Mouse (Mus musculus) myocyte (in vitro differentiated cells): Measurements from ENCODE around the gene Tbc1d17. TPM values are rescaled to one million over a fixed set of nuclear protein-coding genes. Genes with fewer than 3 reads are reported as not detected.
A peak's percentile ranks its signal among the peaks of the same experiment; 100 is the strongest.

Source experiments
- H3K27me3 ChIP-seq: one replicate; pipeline ENCODE4 v1.6.1; 2011; ENCODE audit not compliant: control insufficient read depth, insufficient read depth, insufficient read length
- H3K36me3 ChIP-seq: one replicate; pipeline ENCODE4 v1.6.1; 2011; ENCODE audit not compliant: control insufficient read depth, insufficient read depth
- H3K4me2 ChIP-seq: one replicate; pipeline ENCODE4 v1.6.1; 2011; ENCODE audit warnings: low read depth, control low read depth
- H3K4me3 ChIP-seq: one replicate; pipeline ENCODE4 v1.5.1; 2011; ENCODE audit warnings: mild to moderate bottlenecking, control low read depth, moderate library complexity
- H3K79me2 ChIP-seq: one replicate; pipeline ENCODE4 v1.6.1; 2011; ENCODE audit not compliant: control insufficient read depth, insufficient read depth
- H3ac ChIP-seq: one replicate; pipeline ENCODE4 v1.6.1; 2011; ENCODE audit not compliant: control insufficient read depth, insufficient read length
- CEBPB ChIP-seq: IDR thresholded peaks from 2 replicates; pipeline ENCODE4 v1.6.1; 2011; ENCODE audit warnings: mild to moderate bottlenecking, moderate library complexity; ENCODE audit not compliant: poor library complexity, insufficient read depth, severe bottlenecking
- E2F4 ChIP-seq: IDR thresholded peaks from one replicate; pipeline ENCODE4 v1.6.1; 2011; ENCODE audit warnings: mild to moderate bottlenecking, control low read depth, moderate library complexity; ENCODE audit not compliant: insufficient read depth
- MAX ChIP-seq: IDR thresholded peaks from one replicate; pipeline ENCODE4 v1.6.1; 2011; ENCODE audit warnings: low read depth, mild to moderate bottlenecking, control low read depth
- MYOD1 ChIP-seq, 3 experiments: IDR thresholded peaks; one replicate each; pipeline ENCODE4 v1.6.1; 2011; ENCODE audit warnings: control low read depth in 2 of 3, low read depth in 2 of 3, mild to moderate bottlenecking in 2 of 3, moderate library complexity in 1 of 3; ENCODE audit not compliant: insufficient read length in 2 of 3, control insufficient read depth in 1 of 3
- MYOG ChIP-seq, 3 experiments: IDR thresholded peaks; one replicate each; pipeline ENCODE4 v1.6.1; 2011; ENCODE audit warnings: control low read depth in 2 of 3, low read depth in 2 of 3, mild to moderate bottlenecking in 2 of 3; ENCODE audit not compliant: insufficient read length in 2 of 3, control insufficient read depth in 1 of 3, insufficient read depth in 1 of 3
- POLR2A ChIP-seq: IDR thresholded peaks from one replicate; pipeline ENCODE4 v1.6.1; 2011; ENCODE audit warnings: low read depth, mild to moderate bottlenecking, control low read depth, moderate library complexity; ENCODE audit not compliant: insufficient read length
- POLR2AphosphoS2 ChIP-seq: IDR thresholded peaks from one replicate; pipeline ENCODE4 v1.6.1; 2011; ENCODE audit warnings: low read depth, control low read depth; ENCODE audit not compliant: insufficient read length
- REST ChIP-seq: IDR thresholded peaks from one replicate; pipeline ENCODE4 v1.6.1; 2011; ENCODE audit warnings: mild to moderate bottlenecking, control low read depth, moderate library complexity; ENCODE audit not compliant: insufficient read depth, insufficient read length
- SRF ChIP-seq: IDR thresholded peaks from one replicate; pipeline ENCODE4 v1.6.1; 2011; ENCODE audit warnings: low read depth; ENCODE audit not compliant: control insufficient read depth, insufficient read length
- TCF12 ChIP-seq: IDR thresholded peaks from one replicate; pipeline ENCODE4 v1.6.1; 2011; ENCODE audit warnings: mild to moderate bottlenecking, control low read depth; ENCODE audit not compliant: poor library complexity, insufficient read depth, severe bottlenecking
- TCF3 ChIP-seq: IDR thresholded peaks from one replicate; pipeline ENCODE4 v1.6.1; 2011; ENCODE audit warnings: low read depth, control low read depth; ENCODE audit not compliant: insufficient read length
- USF1 ChIP-seq: IDR thresholded peaks from one replicate; pipeline ENCODE4 v1.6.1; 2011; ENCODE audit warnings: low read depth, mild to moderate bottlenecking, control low read depth, moderate library complexity
- polyA plus RNA-seq: library from polyadenylated mRNA; unstranded; fragments of >200 nt; fragmentation: generic; extraction: Trizol; gene quantifications from one replicate; pipeline ENCODE4 v1.2.1, GENCODE M21; 2012; ENCODE audit warnings: missing spikeins

The Tbc1d17 gene
- polyA plus RNA-seq, 1 experiment = 53.8 TPM

DNA sequence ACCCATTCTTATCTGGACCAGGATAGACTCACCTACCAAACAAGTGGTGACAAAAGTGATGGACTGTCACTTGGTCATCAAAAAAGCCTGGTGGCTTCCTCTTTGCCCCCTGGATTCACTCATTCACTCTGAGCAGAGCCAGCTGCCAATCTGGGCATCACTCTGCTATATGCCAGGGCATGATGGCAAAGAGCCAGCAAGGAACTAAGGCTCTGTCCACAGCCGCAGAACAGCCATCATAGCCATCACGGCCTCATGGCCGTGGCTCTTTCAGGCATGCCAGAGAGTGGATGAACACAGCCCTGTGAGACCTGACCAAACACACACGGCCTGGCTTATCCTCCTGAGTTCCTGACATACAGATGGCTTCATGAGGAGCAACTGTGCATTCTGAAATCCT, 41.9 kb upstream of the Tbc1d17 start:
- TF ChIP-seq POLR2AphosphoS2 (no peak), MAX (no peak), USF1 (no peak), MYOG (IDR thresholded peaks at IDR 0.05; ENCODE audit: control insufficient read depth in 1 of 3, insufficient read depth in 1 of 3, insufficient read length in 2 of 3, low read depth in 2 of 3) (no peak), POLR2A (no peak), SRF (no peak), TCF3 (no peak), MYOD1 (IDR thresholded peaks at IDR 0.05; ENCODE audit: control insufficient read depth in 1 of 3, insufficient read length in 2 of 3, low read depth in 2 of 3) (no peak), REST (no peak), CEBPB (no peak), E2F4 (no peak), TCF12 (no peak)
- H3K79me2 ChIP-seq = peaks cover 50% of the 10 kb centered on the region
- H3K36me3 ChIP-seq = no peaks in the 10 kb centered on the region
- H3K4me2 ChIP-seq = peak overlapping the region; percentile 83
- no peaks in the 10 kb centered on the region for H3K27me3 ChIP-seq
- peak overlapping the region; percentile 75 for H3K4me3 ChIP-seq
- H3ac ChIP-seq = no peak overlapping the region

DNA sequence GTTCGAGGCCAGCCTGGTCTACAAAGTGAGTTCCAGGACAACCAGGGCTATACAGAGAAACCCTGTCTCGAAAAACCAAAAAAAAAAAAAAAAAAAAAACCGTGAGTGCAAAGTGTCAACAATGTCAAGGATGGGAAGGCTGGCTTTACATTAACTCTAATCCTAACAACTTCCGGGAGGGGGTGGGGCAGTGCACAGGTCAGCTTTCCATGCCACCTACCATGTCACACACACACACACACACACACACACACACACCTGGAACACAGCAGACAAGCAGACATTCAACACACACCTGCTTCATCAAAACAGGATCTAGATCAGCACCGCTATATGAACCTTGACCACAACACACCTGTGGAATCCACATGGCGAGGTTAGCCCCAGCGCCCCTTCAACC, 41.3 kb upstream of the Tbc1d17 start:
- H3K4me2 ChIP-seq = no peak overlapping the region
- no peaks in the 10 kb centered on the region for H3K27me3 ChIP-seq
- H3ac ChIP-seq = no peak overlapping the region
- no peak for TF ChIP-seq USF1
- no peak for TF ChIP-seq REST
- no peak for TF ChIP-seq E2F4
- no peak for TF ChIP-seq MAX
- no peak for TF ChIP-seq POLR2A
- TF ChIP-seq CEBPB = no peak
- TF ChIP-seq TCF12 = no peak
- TF ChIP-seq POLR2AphosphoS2 = no peak
- TF ChIP-seq MYOG (IDR thresholded peaks at IDR 0.05; ENCODE audit: control insufficient read depth in 1 of 3, insufficient read depth in 1 of 3, insufficient read length in 2 of 3, low read depth in 2 of 3) = no peak
- no peak for TF ChIP-seq TCF3
- no peak for TF ChIP-seq SRF
- TF ChIP-seq MYOD1 (IDR thresholded peaks at IDR 0.05; ENCODE audit: control insufficient read depth in 1 of 3, insufficient read length in 2 of 3, low read depth in 2 of 3) = no peak
- no peaks in the 10 kb centered on the region for H3K36me3 ChIP-seq
- H3K79me2 ChIP-seq = peaks cover 50% of the 10 kb centered on the region
- no peak overlapping the region for H3K4me3 ChIP-seq

DNA sequence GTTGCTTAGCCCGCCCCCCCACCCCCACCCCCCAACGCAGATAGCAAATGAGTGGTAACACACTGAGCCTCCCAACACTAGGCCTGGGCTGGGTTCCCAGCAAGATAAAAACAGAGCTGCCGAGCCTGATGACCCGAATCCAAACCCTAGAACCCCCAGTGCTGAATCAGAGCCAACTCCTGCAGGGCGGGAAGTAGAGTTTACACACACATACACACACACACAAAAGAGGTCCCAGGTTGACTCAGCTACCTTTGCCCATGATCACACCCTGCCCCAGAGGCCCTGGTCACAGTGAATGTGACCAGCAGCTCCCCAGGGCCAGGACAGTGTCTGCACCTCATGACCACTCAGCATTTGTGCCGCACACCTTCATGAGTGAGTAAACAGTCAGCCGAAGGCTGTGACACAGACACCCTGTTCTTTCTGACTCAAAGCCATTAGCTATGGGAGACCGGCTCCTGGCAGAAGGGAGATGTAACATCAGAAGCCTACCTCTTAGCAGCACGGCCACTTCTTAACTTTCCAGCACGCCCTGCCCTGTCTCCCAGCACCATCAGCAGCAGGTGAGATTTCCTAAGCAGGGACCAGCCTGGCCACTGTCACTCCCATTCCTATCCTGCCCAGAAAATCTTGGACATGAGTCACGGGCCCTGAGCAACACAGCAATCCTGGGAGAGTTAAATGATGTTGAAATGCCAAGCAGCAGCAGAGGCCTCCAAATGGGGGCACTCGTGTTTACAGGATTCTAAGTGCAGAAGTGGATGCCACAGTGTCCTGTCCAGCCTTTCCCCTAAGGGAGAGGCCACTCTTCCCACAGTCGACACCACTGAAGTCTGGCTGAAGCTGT, 39.6 kb upstream of the Tbc1d17 start:
- Histone ChIP-seq H3K4me2 (no peak overlapping the region), H3K79me2 (peaks cover 50% of the 10 kb centered on the region), H3K4me3 (no peak overlapping the region), H3K36me3 (no peaks in the 10 kb centered on the region), H3K27me3 (no peaks in the 10 kb centered on the region), H3ac (no peak overlapping the region)
- TF ChIP-seq MAX = no peak
- TF ChIP-seq TCF3 = no peak
- TF ChIP-seq POLR2AphosphoS2 = no peak

DNA sequence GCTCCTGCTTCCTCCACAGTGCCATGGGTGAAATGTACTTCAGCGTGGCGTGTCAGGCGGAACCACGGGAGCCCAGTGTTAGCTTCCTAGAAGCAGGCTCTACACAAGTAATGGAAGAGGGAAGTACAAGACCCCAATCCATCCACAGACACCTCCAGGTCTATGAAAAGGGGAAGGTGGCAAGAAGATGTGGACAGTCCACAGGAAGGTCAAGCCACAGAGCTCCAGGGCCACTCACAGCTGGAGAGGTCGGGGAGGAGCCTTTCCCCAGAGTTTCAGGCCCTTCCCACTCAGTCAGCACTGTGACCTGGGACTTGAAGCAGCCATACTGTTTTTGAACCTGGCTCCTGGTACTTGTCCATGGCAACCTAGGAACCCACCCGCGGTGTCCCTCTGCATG, 38.1 kb upstream of the Tbc1d17 start:
- H3K4me2 ChIP-seq = no peak overlapping the region
- no peaks in the 10 kb centered on the region for H3K36me3 ChIP-seq
- no peak overlapping the region for H3K4me3 ChIP-seq
- H3K79me2 ChIP-seq = peaks cover 48% of the 10 kb centered on the region
- TF ChIP-seq TCF3 (no peak), REST (no peak), MAX (no peak), POLR2A (no peak), MYOG (IDR thresholded peaks at IDR 0.05; ENCODE audit: control insufficient read depth in 1 of 3, insufficient read depth in 1 of 3, insufficient read length in 2 of 3, low read depth in 2 of 3) (no peak)
- no peak overlapping the region for H3ac ChIP-seq
- no peaks in the 10 kb centered on the region for H3K27me3 ChIP-seq

DNA sequence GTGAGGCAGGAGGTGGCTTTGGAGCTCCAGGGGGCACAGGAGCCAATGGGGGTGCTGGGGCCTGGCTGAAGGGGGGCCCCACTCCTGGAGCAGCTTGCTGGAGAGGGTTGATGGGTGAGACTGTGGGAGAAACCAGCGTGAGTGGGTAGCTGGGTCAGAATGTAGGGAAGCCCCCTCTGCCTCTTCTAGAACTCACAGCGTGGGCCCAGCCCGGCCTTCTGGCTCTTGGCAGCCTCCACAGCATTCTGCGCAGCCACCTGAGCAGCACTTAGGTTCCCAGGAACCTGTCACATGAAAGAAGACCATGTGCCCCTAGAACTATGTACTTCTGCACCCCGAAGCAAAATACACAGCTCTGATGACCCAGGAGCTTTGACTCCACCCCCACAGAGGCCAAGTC, 35.8 kb upstream of the Tbc1d17 start:
- no peak overlapping the region for H3ac ChIP-seq
- H3K79me2 ChIP-seq = peaks cover 27% of the 10 kb centered on the region
- H3K4me3 ChIP-seq = no peak overlapping the region
- H3K4me2 ChIP-seq = no peak overlapping the region
- H3K27me3 ChIP-seq = no peaks in the 10 kb centered on the region
- no peaks in the 10 kb centered on the region for H3K36me3 ChIP-seq
- no peak for TF ChIP-seq TCF12
- TF ChIP-seq MYOD1 (IDR thresholded peaks at IDR 0.05; ENCODE audit: control insufficient read depth in 1 of 3, insufficient read length in 2 of 3, low read depth in 2 of 3) = no peak
- no peak for TF ChIP-seq POLR2A
- TF ChIP-seq E2F4 = no peak
- TF ChIP-seq SRF = no peak
- no peak for TF ChIP-seq REST
- no peak for TF ChIP-seq POLR2AphosphoS2
- TF ChIP-seq USF1 = no peak
- no peak for TF ChIP-seq MYOG (IDR thresholded peaks at IDR 0.05; ENCODE audit: control insufficient read depth in 1 of 3, insufficient read depth in 1 of 3, insufficient read length in 2 of 3, low read depth in 2 of 3)
- TF ChIP-seq TCF3 = no peak
- no peak for TF ChIP-seq CEBPB
- TF ChIP-seq MAX = no peak
